Mouse (Mus musculus) heart, postnatal 10 days (tissue): ENCODE measurements around the gene Cxcr5. TPM values are rescaled to one million over a fixed set of nuclear protein-coding genes. Genes with fewer than 3 reads are reported as not detected.
A peak's percentile ranks its signal among the peaks of the same experiment; 100 is the strongest.

Source experiments
- DNase-seq, 2 experiments: peaks; one replicate each; pipeline ENCODE4 v3.0.0; 2021
- intact Hi-C: fragments of 180-260 bp; cut with DNase I; formaldehyde crosslinking; loops from one replicate; pipeline ENCODE4 v1.15.1; 2025
- total RNA-seq, 2 experiments: library from RNA; stranded (reverse); gene quantifications; 2 replicates each; pipeline ENCODE4 v1.2.3; 2021

Gene Cxcr5
- total RNA-seq, 2 experiments from 2014 or later: 0.24 to 0.27 TPM

DNA sequence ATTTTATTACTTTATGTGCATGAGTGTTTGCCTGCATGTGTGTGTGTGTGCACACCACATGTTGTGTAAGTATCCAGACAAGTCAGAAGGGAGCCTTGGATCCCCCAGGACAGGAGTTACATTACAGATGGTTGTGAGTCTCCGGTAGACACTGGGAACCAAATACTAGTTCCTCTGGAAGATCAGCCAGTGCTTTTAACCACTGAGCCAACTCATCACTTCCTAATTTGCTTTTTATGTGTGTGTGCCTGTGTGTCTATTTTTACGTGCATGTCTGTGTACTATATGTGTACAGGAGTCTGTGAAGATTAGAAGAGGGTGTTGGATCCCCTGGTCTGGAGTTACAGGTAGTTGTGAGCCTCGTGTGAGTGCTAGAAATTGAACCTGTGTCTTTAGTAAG, 21.0 kb downstream of the Cxcr5 start:
- intact Hi-C loops: no loop called here
- no peak for DNase-seq

GRCm38 (mm10) chr9:44539816-44540421, 21.8 kb downstream of the Cxcr5 start:
- intact Hi-C loops: no loop called here

DNA sequence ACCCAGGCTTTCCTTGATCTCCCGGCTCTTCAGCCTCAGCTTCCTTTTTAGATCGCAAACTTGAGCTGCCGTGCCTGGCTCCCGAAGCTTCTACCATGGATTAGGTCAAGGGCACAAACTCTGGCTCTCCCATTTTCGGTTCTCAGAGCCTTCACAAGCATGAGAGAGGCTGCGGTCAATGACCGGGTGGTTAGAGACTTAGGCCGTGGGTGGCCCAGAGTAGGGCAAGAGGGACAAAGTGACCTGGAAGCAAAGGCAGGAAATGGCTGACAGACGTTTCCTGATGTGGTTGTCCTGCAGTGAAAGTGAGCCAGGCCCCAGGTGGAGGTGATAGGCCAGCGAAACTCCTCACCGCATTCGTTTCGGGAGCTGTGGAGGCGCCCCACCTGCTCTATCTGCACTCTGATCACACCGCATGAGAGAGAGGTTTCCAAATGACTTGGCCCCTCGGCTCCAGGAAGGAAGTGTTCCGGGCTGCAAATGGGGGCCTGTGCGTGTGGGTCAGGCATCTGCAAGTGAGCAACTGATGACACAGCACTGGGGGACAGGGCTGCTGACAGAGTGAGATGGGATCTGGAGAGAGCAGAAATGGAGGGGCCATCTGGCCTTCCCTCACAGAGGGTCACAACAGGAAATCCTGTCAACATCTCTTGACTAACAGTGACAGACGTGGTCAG, 23.9 kb downstream of the Cxcr5 start:
- intact Hi-C loops: no loop called here
- peak in 1 of 2 experiments; percentile 20 for DNase-seq

More at GRCm38 (mm10) chr9:44539816-44540421, 21.8 kb downstream of the Cxcr5 start:
- DNase-seq: no peak

- intact Hi-C loops: no loop called here
Measured at GRCm38 (mm10) chr9:44532991-44533580, 28.6 kb downstream of the Cxcr5 start.

GRCm38 (mm10) chr9:44528340-44528739, 33.3 kb downstream of the Cxcr5 start:
- no peak for DNase-seq
- intact Hi-C loops: no loop called here

More at GRCm38 (mm10) chr9:44532991-44533580, 28.6 kb downstream of the Cxcr5 start:
- no peak for DNase-seq

- intact Hi-C loops: no loop called here
- no peak for DNase-seq
Measured at GRCm38 (mm10) chr9:44526337-44527112, 35.2 kb downstream of the Cxcr5 start.

DNA sequence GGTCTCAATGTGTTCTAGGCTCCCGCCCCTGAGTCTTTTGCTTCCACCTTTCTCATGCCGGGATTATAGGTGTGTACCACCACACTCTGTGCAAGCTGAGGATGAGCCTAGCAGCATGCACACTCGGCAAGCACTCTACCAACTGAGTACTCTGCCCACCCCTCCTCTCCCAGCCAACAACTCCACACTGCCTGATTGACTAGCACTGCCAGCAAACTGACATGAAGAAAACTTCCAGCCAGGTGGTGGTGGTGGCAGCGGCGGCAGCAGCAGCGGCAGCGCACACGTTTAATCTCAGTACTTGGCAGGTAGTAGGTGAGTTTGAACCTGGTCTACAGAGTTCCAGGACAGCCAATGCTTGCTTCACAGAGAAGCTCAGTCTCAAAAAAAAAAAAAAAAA, 36.1 kb downstream of the Cxcr5 start:
- no peak for DNase-seq
- intact Hi-C loops: no loop called here

DNA sequence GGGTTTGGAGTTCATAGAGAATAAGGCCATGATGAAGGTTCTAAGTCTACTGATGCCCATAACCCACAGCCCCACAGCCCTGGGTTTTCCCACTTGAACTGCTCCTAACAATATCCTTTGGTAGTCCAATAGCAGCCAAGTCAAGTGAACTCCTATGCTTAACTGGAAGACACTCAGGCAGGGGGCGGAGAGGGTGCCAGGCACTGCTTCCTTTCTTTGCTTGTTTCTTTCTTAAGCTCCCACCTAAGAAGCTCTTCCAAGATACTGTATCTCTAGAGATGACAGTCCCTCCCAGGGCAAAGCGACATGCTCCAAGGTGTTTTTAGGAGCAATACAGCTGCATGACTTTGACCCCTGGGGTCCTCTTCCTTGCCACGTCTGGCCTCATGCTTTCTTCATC, 36.7 kb downstream of the Cxcr5 start:
- intact Hi-C loops: no loop called here
- DNase-seq: no peak

GRCm38 (mm10) chr9:44524235-44524826, 37.3 kb downstream of the Cxcr5 start:
- intact Hi-C loops: no loop called here
- DNase-seq: no peak

- DNase-seq: no peak
- intact Hi-C loops: no loop called here
Measured at GRCm38 (mm10) chr9:44523686-44524085, 38.0 kb downstream of the Cxcr5 start.

- DNase-seq: no peak
- intact Hi-C loops: no loop called here
Measured at GRCm38 (mm10) chr9:44521927-44522326, 39.8 kb downstream of the Cxcr5 start.

- peak in 1 of 2 experiments; percentile 51 for DNase-seq
- intact Hi-C loops: no loop called here
Measured at GRCm38 (mm10) chr9:44518068-44518467, 43.6 kb downstream of the Cxcr5 start.

GRCm38 (mm10) chr9:44517368-44517767, 44.3 kb downstream of the Cxcr5 start:
- intact Hi-C loops: no loop called here
- no peak for DNase-seq

DNA sequence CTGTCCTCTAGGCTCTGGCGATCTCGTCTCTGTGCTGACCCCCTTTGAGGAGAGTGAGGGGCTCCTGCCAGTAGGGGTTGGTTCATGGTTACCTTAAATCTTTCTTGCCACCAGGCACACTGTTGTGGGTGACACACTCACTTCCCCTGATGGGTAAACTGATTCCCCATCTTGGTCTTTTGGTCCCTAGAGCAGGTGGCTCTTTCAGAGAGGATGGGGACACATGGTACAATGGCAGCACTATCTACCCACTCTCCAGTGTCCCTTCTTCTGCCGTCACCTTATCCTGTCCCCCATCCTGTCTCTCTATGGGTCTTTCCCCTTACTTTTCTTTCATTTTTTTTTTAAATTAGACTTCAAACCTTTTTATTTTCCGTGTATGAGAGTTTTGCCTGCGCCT, 45.8 kb downstream of the Cxcr5 start:
- no peak for DNase-seq
- intact Hi-C loops: no loop called here

GRCm38 (mm10) chr9:44515131-44515751, 46.4 kb downstream of the Cxcr5 start:
- DNase-seq: peak; percentile 59 to 66
- intact Hi-C loops: no loop called here

DNA sequence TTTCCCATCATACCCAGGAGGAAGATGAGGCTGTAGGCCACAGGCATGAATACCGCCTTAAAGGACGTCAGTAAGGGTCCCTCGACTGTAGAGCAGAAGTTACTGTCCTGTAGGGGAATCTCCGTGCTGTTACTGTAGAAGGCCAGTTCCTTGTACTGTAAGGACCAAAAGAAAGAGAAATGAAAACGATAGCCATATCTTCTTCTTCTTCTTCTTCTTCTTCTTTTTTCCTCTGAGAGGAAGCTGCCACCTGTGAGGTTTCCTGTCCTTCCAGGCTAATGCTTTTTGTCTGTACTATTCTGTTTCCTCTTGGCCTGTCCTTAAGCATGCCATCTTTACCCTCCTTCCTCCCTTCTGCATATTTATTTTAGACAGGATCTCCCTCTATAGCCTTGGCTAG, 47.5 kb downstream of the Cxcr5 start:
- intact Hi-C loops: no loop called here
- DNase-seq: no peak

DNA sequence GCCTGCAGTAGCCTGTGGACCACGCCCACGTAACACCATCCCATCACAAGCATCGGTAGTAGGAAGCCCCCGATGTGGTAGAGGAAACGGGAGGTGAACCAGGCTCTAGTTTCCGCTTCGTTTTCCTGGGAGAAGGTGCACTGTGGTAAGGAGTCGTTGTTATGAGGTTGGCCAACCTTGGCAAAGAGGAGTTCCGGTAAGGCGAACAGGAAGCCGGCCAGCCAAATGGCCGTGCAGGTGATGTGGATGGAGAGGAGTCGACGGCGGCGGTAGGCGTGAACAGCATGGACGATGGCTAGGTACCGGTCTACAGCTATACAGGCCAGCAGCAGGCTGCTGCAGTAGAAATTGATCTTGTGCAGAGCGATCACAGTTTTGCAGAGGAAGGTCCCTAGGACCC, 48.1 kb downstream of the Cxcr5 start:
- no peak for DNase-seq
- intact Hi-C loops: no loop called here

DNA sequence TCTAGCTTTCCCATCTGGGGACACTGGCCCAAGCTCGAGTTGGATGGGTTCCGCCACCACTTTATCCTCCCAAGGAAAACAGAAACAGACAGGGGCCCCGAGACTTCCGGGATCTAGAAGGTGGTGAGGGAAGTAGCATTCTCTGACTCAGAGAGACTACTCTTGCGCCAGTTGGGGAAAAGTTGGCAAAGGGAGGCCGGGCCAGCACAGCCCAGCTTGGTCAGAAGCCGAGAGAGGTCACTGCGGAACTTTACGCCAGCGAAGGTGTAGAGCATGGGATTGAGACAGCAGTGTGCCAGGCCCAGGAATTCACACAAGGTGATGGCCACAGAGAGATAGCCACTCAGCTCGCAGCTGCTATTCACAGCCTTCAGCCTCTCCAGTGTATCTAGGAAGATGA, 48.6 kb downstream of the Cxcr5 start:
- DNase-seq: peak in 1 of 2 experiments; percentile 35
- intact Hi-C loops: no loop called here

DNA sequence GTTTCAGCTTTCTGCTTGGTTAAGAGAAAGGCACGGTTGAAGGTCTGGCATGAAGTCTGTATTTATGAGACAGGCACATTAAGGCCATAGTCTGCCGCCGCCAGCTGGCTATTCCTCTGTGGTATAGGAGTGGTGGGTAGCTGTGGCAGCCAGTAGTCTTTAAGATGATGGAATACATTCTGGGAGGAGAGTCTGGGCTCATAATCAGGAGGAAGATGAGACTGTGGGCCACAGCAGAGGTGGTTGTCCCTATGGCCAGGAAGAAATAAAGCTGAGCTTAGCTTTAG, 49.0 kb downstream of the Cxcr5 start:
- DNase-seq: no peak
- intact Hi-C loops: no loop called here

DNA sequence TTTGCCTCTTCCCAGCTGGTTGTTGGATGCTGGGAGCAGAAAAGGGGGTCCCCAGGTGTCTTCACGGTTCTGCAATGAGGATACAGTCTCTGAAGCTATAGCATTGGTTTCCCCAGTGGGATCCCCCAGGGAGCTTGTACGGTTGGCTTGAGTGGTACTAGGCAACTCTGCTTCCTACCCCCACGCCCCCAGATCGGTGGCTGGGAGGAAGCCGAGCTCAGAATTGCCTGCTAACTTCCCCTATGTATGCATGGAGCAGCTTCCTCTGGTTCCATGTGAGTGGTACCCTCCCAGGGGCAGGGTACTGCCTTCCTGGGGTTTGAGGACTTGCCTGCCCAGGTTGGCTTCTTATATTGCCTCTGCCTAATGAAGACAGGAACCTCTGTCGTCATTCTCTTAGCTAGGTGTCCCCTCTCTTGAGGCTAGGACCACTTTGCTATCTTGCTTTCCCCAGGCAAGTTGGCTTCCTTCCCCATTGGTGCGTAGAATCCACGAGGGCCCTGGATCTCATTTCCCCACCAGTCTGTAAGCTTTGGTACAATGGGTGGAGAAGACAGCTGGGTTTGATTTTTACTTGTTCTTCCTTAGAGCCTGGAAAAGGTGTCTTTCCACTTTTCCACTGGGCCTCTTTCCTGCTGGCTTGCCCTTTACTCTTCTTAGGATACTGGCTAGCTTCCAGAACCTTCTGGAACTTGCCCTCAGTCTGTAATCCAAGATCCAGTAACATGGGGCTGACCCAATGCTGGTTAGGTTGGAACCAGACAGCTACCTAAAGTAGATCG, 49.6 kb downstream of the Cxcr5 start:
- DNase-seq: no peak
- intact Hi-C loops: loop anchor here (2.0 kb wide), 1 partner anchor 93 kb away; the partner anchor contains the start of gene Ddx6
